In genomic region chr3:132084018-132084417, GRCm38 (mm10) we compare ENCODE assay signal across 8 mouse cellular contexts. TPM values are rescaled to one million over a fixed set of nuclear protein-coding genes. Genes with fewer than 3 reads are reported as not detected.
DNase-seq lines count a peak whose midpoint lies in the region; ATAC-seq and TF ChIP-seq lines count a peak whose summit lies in the region.

No protein-coding gene starts in this region.

- peaks cover 32% of the 10 kb centered on the region for H3K4me1 ChIP-seq in E14TG2a.4 (replicated peaks; ENCODE audit: low read depth, low read length)
- peaks cover 19% of the 10 kb centered on the region for H3K4me1 ChIP-seq in forebrain, postnatal 0 days (ENCODE audit: insufficient read depth)
- H3K4me1 ChIP-seq in hindbrain, embryonic 13.5 days (replicated peaks) = peaks cover 41% of the 10 kb centered on the region
- H3K4me1 ChIP-seq in lung, adult 2 months (ENCODE audit: control insufficient read depth, insufficient read depth, low read length) = peaks cover 6% of the 10 kb centered on the region

- H3K9me3 ChIP-seq in E14TG2a.4 (ENCODE audit: low read length) = no peaks in the 10 kb centered on the region
- no peaks in the 10 kb centered on the region for H3K9me3 ChIP-seq in forebrain, postnatal 0 days (ENCODE audit: low read length)
- H3K9me3 ChIP-seq in hindbrain, embryonic 13.5 days = no peaks in the 10 kb centered on the region

- 3% methylated on average over 13 of the region's 13 CpGs for WGBS in forebrain, postnatal 0 days
- 5% methylated on average over 13 of the region's 13 CpGs for WGBS in hindbrain, embryonic 13.5 days
- 8% methylated on average over 13 of the region's 13 CpGs for WGBS in lung, adult 2 months

- no peak overlapping the region for H3K27ac ChIP-seq in forebrain, postnatal 0 days (ENCODE audit: low read depth, low read length)
- H3K27ac ChIP-seq in hindbrain, embryonic 13.5 days = no peak overlapping the region

- TF ChIP-seq POLR2A in lung, adult 2 months (IDR thresholded peaks at IDR 0.05; ENCODE audit: borderline replicate concordance, extremely low read depth, low read depth, low read length) = no peak

- peak; percentile 72 for DNase-seq in brain, adult 2 months (ENCODE audit: low read depth, low spot score)
- peak; percentile 76 for DNase-seq in forebrain, postnatal 0 days
- DNase-seq in layer of hippocampus, postnatal 10 days (ENCODE audit: low spot score in 2 of 2) = peak; percentile 70 to 80
- peak; percentile 19 for DNase-seq in lung, adult 2 months
- peak; percentile 77 for DNase-seq in retina, embryonic 14.5 days (ENCODE audit: low spot score)
- no peak for DNase-seq in spleen, adult 18-20 months

- peak; percentile 73 for ATAC-seq in forebrain, postnatal 0 days
- peak; percentile 74 for ATAC-seq in hindbrain, embryonic 13.5 days (ENCODE audit: low FRiP score)

- no peak overlapping the region for H3K4me3 ChIP-seq in E14TG2a.4 (replicated peaks; ENCODE audit: low read length)
- H3K4me3 ChIP-seq in forebrain, postnatal 0 days (ENCODE audit: low read depth, low read length) = peak overlapping the region; percentile 34
- peak overlapping the region; percentile 50 for H3K4me3 ChIP-seq in hindbrain, embryonic 13.5 days
- H3K4me3 ChIP-seq in lung, adult 2 months (replicated peaks; ENCODE audit: extremely low read depth, low read depth, low read length) = no peak overlapping the region

- peaks cover 36% of the 10 kb centered on the region for H3K27me3 ChIP-seq in E14TG2a.4 (ENCODE audit: insufficient read depth, low read length)
- H3K27me3 ChIP-seq in forebrain, postnatal 0 days (ENCODE audit: insufficient read depth, low read length) = peaks cover 15% of the 10 kb centered on the region; the same call in 1 of the 2 replicates
- peaks cover 38% of the 10 kb centered on the region for H3K27me3 ChIP-seq in hindbrain, embryonic 13.5 days

- peak; percentile 20 for TF ChIP-seq CTCF in E14TG2a.4 (conservative IDR thresholded peaks at IDR 0.05; ENCODE audit: low read length)
- TF ChIP-seq CTCF in forebrain, postnatal 0 days (IDR thresholded peaks at IDR 0.05; ENCODE audit: low read depth) = peak; percentile 78
- TF ChIP-seq CTCF in lung, adult 2 months (IDR thresholded peaks at IDR 0.05; ENCODE audit: insufficient read depth, low read length) = peak; percentile 21; the same call in 1 of the 2 replicates

- peak overlapping the region; percentile 18; the same call in 1 of the 2 replicates for H3K9ac ChIP-seq in forebrain, postnatal 0 days
- H3K9ac ChIP-seq in hindbrain, embryonic 13.5 days = no peak overlapping the region

- H3K36me3 ChIP-seq in E14TG2a.4 (ENCODE audit: insufficient read depth, low read length) = no peaks in the 10 kb centered on the region
- H3K36me3 ChIP-seq in forebrain, postnatal 0 days (ENCODE audit: insufficient read depth) = no peaks in the 10 kb centered on the region
- no peaks in the 10 kb centered on the region for H3K36me3 ChIP-seq in hindbrain, embryonic 13.5 days

- H3K4me2 ChIP-seq in forebrain, postnatal 0 days (ENCODE audit: low read depth) = peak overlapping the region; percentile 74
- H3K4me2 ChIP-seq in hindbrain, embryonic 13.5 days = peak overlapping the region; percentile 97

RNA-seq across cellular contexts. Expression of gene Dkk2, which starts 1.1 kb away (rescaled TPM):
- 1.5 and 2.4 TPM in 2 replicates for total RNA-seq in forebrain, postnatal 0 days (2014; rRNA removed)
- polyA plus RNA-seq in forebrain, postnatal 0 days (2015; fragmentation: Nextera tagmentation; extraction: Ambion mirVana) = 0.73 and 1.2 TPM in 2 replicates
- 2.4 and 5.7 TPM in 2 replicates for polyA plus RNA-seq in hindbrain, embryonic 13.5 days (2015; fragmentation: Nextera tagmentation; extraction: Ambion mirVana)
- 1 to 10 TPM in 1 of 2 experiments, under 1 TPM in 1; 0.96 to 1.0 TPM for total RNA-seq in layer of hippocampus, postnatal 10 days (2021)
- polyA plus RNA-seq in lung, adult 2 months (2012; rRNA removed) = 0.15 and 1.1 TPM in 2 replicates

Comparison
In these comparisons a context has a peak if more than half of its experiments do, and no peak if none do; other contexts are left out.
1. H3K4me3 ChIP-seq: peak in forebrain, postnatal 0 days (single experiment) and hindbrain, embryonic 13.5 days (single experiment); none in E14TG2a.4 (single experiment) and lung, adult 2 months (single experiment).
2. CTCF ChIP-seq: peak in every context shown above with its lines; median percentile 78 in forebrain, postnatal 0 days; 21 in lung, adult 2 months; 20 in E14TG2a.4.
3. DNase-seq: peak in brain, adult 2 months (single experiment), forebrain, postnatal 0 days (single experiment), layer of hippocampus, postnatal 10 days (2 of 2), lung, adult 2 months (single experiment) and retina, embryonic 14.5 days (single experiment); none in spleen, adult 18-20 months (0 of 2).